Mouse (Mus musculus): ENCODE results near the gene Brip1. TPM values are rescaled to one million over a fixed set of nuclear protein-coding genes. Genes with fewer than 3 reads are reported as not detected.
A peak's percentile ranks its signal among the peaks of the same experiment; 100 is the strongest.

Gene Brip1
- polyA plus RNA-seq (2012; fragmentation: generic; extraction: Trizol), result 3.0 TPM
- long read RNA-seq, experiment 1, partial matches to known transcripts, result 3 of 6 reads
- long read RNA-seq, experiment 1, other reads (novel, unspliced or antisense), result 3 of 6 reads
- long read RNA-seq, experiment 2, full-length matches to known transcripts, result 16 of 93 reads
- long read RNA-seq, experiment 2, partial matches to known transcripts, result 60 of 93 reads
- long read RNA-seq, experiment 2, other reads (novel, unspliced or antisense), result 17 of 93 reads

- H3K27me3 ChIP-seq (ENCODE audit: control insufficient read depth, insufficient read depth, insufficient read length), result no peaks in the 10 kb centered on the region
- peaks cover 45% of the 10 kb centered on the region for H3K79me3 ChIP-seq (ENCODE audit: low read depth)
- peak within 1 kb of the TSS; percentile 93 for H3K4me3 ChIP-seq (ENCODE audit: insufficient read depth, poor library complexity, severe bottlenecking)
- H3K36me3 ChIP-seq (ENCODE audit: control insufficient read depth, insufficient read depth), result peaks cover 50% of the 10 kb centered on the region
- peak within 1 kb of the TSS; percentile 84 for H3ac ChIP-seq (ENCODE audit: control insufficient read depth, insufficient read length, low read depth)
- TF ChIP-seq MYOG (IDR thresholded peaks at IDR 0.05; ENCODE audit: control insufficient read depth, extremely low read depth, insufficient read length) (no peak), CEBPB (IDR thresholded peaks at IDR 0.05; ENCODE audit: low read depth) (no peak), CTCF (IDR thresholded peaks at IDR 0.05; ENCODE audit: control insufficient read depth, insufficient read depth, insufficient read length) (no peak), MAX (IDR thresholded peaks at IDR 0.05) (peak; percentile 40), USF1 (IDR thresholded peaks at IDR 0.05; ENCODE audit: low read depth) (no peak)
- H3K79me2 ChIP-seq (ENCODE audit: control insufficient read depth, insufficient read depth), result peaks cover 62% of the 10 kb centered on the region
Observed at GRCm38 (mm10) chr11:86201037-86201786, at the start of gene Brip1. Gene Brip1, minus strand, starts transcription at chr11:86201193.

- no peak for TF ChIP-seq CEBPB (IDR thresholded peaks at IDR 0.05; ENCODE audit: low read depth)
- no peak for TF ChIP-seq CTCF (IDR thresholded peaks at IDR 0.05; ENCODE audit: control insufficient read depth, insufficient read depth, insufficient read length)
- TF ChIP-seq FOSL1 (IDR thresholded peaks at IDR 0.05; ENCODE audit: insufficient read depth, low read length, poor library complexity, severe bottlenecking), result no peak
- TF ChIP-seq USF1 (IDR thresholded peaks at IDR 0.05; ENCODE audit: low read depth), result no peak
- no peak for TF ChIP-seq MAX (IDR thresholded peaks at IDR 0.05)
- TF ChIP-seq MYOD1 (IDR thresholded peaks at IDR 0.05; ENCODE audit: control insufficient read depth, insufficient read length, low read depth), result no peak
- TF ChIP-seq MYOG (IDR thresholded peaks at IDR 0.05; ENCODE audit: control insufficient read depth, extremely low read depth, insufficient read length), result no peak
- no peaks in the 10 kb centered on the region for H3K79me2 ChIP-seq (ENCODE audit: control insufficient read depth, insufficient read depth)
- H3ac ChIP-seq (ENCODE audit: control insufficient read depth, insufficient read length, low read depth), result no peak overlapping the region
- H3K36me3 ChIP-seq (ENCODE audit: control insufficient read depth, insufficient read depth), result peaks cover 80% of the 10 kb centered on the region
- H3K79me3 ChIP-seq (ENCODE audit: low read depth), result no peaks in the 10 kb centered on the region
- H3K4me3 ChIP-seq (ENCODE audit: insufficient read depth, poor library complexity, severe bottlenecking), result no peak overlapping the region
- H3K27me3 ChIP-seq (ENCODE audit: control insufficient read depth, insufficient read depth, insufficient read length), result no peaks in the 10 kb centered on the region
Observed at GRCm38 (mm10) chr11:86232446-86232845, 31.5 kb upstream of the Brip1 start.

DNA sequence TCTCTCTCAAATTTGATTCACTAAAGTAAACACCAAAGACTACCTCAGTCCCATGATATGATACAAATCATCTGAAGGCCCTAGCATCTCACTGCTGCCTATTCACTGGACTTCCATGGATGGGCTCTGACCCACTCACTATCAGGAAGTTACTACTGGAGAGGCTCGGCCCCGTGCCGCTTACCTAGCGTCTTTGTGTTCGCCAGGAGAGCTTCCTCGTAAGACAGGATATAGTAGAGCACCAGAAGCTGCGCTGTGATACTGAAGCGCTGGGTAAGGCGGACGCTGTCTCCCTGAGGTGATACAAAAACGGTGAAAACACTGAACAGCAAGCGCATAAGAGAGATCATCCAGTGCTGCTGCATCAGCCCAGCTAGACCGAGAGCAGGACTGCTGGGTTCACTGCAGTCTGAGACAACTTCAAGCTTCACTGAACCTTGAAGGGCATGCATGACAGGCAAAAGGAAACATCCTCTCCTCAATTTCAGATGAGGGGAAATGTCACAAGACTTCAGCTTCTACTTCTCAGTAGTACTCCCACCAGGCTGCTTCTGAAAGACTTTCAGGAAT lies 30.9 kb upstream of the Brip1 start:
- no peaks in the 10 kb centered on the region for H3K79me3 ChIP-seq (ENCODE audit: low read depth)
- H3K79me2 ChIP-seq (ENCODE audit: control insufficient read depth, insufficient read depth), result no peaks in the 10 kb centered on the region
- TF ChIP-seq CTCF (IDR thresholded peaks at IDR 0.05; ENCODE audit: control insufficient read depth, insufficient read depth, insufficient read length) (no peak), MYOD1 (IDR thresholded peaks at IDR 0.05; ENCODE audit: control insufficient read depth, insufficient read length, low read depth) (no peak), CEBPB (IDR thresholded peaks at IDR 0.05; ENCODE audit: low read depth) (no peak), FOSL1 (IDR thresholded peaks at IDR 0.05; ENCODE audit: insufficient read depth, low read length, poor library complexity, severe bottlenecking) (no peak), MYOG (IDR thresholded peaks at IDR 0.05; ENCODE audit: control insufficient read depth, extremely low read depth, insufficient read length) (no peak), MAX (IDR thresholded peaks at IDR 0.05) (no peak), USF1 (IDR thresholded peaks at IDR 0.05; ENCODE audit: low read depth) (no peak)
- H3ac ChIP-seq (ENCODE audit: control insufficient read depth, insufficient read length, low read depth), result no peak overlapping the region
- no peaks in the 10 kb centered on the region for H3K27me3 ChIP-seq (ENCODE audit: control insufficient read depth, insufficient read depth, insufficient read length)
- peaks cover 81% of the 10 kb centered on the region for H3K36me3 ChIP-seq (ENCODE audit: control insufficient read depth, insufficient read depth)
- H3K4me3 ChIP-seq (ENCODE audit: insufficient read depth, poor library complexity, severe bottlenecking), result no peak overlapping the region

DNA sequence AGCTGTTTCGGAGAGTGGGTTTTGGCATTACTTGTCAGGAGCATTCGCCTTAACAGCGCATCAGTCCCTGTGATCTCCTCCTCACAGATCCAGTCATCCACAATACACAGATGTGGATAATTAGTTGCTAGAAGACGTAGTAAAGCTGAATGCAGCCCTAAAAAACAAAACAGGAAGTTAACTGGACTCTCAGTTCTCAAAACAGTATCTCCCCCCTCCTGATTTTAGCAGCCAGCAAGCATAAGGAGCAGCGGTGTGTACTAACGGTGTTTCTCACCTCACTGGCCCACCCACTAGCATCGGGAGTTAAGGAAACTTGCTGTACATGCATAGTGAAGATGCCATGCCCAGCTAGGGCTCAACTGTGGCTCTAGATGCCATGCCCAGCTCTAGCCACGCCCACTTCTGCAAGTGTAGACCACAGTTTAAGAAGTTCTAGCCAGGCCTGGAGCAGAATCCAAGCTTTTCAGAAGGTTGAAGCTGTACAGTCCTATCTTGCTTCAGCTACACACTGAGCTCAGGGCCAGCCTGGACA lies 25.7 kb upstream of the Brip1 start:
- Histone ChIP-seq H3K79me3 (ENCODE audit: low read depth) (no peaks in the 10 kb centered on the region), H3ac (ENCODE audit: control insufficient read depth, insufficient read length, low read depth) (no peak overlapping the region), H3K27me3 (ENCODE audit: control insufficient read depth, insufficient read depth, insufficient read length) (no peaks in the 10 kb centered on the region), H3K79me2 (ENCODE audit: control insufficient read depth, insufficient read depth) (no peaks in the 10 kb centered on the region), H3K4me3 (ENCODE audit: insufficient read depth, poor library complexity, severe bottlenecking) (no peak overlapping the region), H3K36me3 (ENCODE audit: control insufficient read depth, insufficient read depth) (peaks cover 84% of the 10 kb centered on the region)
- TF ChIP-seq FOSL1 (IDR thresholded peaks at IDR 0.05; ENCODE audit: insufficient read depth, low read length, poor library complexity, severe bottlenecking), result no peak
- no peak for TF ChIP-seq USF1 (IDR thresholded peaks at IDR 0.05; ENCODE audit: low read depth)
- TF ChIP-seq CEBPB (IDR thresholded peaks at IDR 0.05; ENCODE audit: low read depth), result no peak
- TF ChIP-seq MYOD1 (IDR thresholded peaks at IDR 0.05; ENCODE audit: control insufficient read depth, insufficient read length, low read depth), result no peak
- no peak for TF ChIP-seq MYOG (IDR thresholded peaks at IDR 0.05; ENCODE audit: control insufficient read depth, extremely low read depth, insufficient read length)
- TF ChIP-seq MAX (IDR thresholded peaks at IDR 0.05), result no peak
- TF ChIP-seq CTCF (IDR thresholded peaks at IDR 0.05; ENCODE audit: control insufficient read depth, insufficient read depth, insufficient read length), result no peak

DNA sequence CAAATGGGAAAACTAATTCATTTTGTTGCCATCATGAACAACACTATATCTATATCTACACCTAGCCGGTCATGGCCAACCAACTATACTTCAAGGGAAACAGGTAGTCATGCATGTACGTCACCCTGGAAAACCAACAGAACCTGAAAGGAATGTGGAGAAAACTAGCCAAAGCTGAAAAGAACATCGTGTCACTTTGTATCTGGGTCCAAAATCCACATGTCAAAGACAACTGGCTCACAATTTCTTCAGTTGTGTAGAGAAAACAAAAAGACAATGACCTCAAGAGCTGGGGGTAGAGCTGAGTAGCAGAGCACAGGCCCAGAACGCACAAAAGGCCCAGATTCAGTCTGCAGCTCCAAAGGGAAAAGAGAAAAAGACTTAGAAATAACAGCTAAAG lies 24.8 kb upstream of the Brip1 start:
- Histone ChIP-seq H3K36me3 (ENCODE audit: control insufficient read depth, insufficient read depth) (peaks cover 83% of the 10 kb centered on the region), H3K4me3 (ENCODE audit: insufficient read depth, poor library complexity, severe bottlenecking) (no peak overlapping the region), H3ac (ENCODE audit: control insufficient read depth, insufficient read length, low read depth) (no peak overlapping the region), H3K79me2 (ENCODE audit: control insufficient read depth, insufficient read depth) (no peaks in the 10 kb centered on the region), H3K79me3 (ENCODE audit: low read depth) (no peaks in the 10 kb centered on the region), H3K27me3 (ENCODE audit: control insufficient read depth, insufficient read depth, insufficient read length) (no peaks in the 10 kb centered on the region)
- no peak for TF ChIP-seq CEBPB (IDR thresholded peaks at IDR 0.05; ENCODE audit: low read depth)
- no peak for TF ChIP-seq USF1 (IDR thresholded peaks at IDR 0.05; ENCODE audit: low read depth)
- no peak for TF ChIP-seq CTCF (IDR thresholded peaks at IDR 0.05; ENCODE audit: control insufficient read depth, insufficient read depth, insufficient read length)
- no peak for TF ChIP-seq FOSL1 (IDR thresholded peaks at IDR 0.05; ENCODE audit: insufficient read depth, low read length, poor library complexity, severe bottlenecking)
- TF ChIP-seq MYOG (IDR thresholded peaks at IDR 0.05; ENCODE audit: control insufficient read depth, extremely low read depth, insufficient read length), result no peak
- no peak for TF ChIP-seq MYOD1 (IDR thresholded peaks at IDR 0.05; ENCODE audit: control insufficient read depth, insufficient read length, low read depth)
- no peak for TF ChIP-seq MAX (IDR thresholded peaks at IDR 0.05)
